Mouse (Mus musculus) spleen, adult 12 weeks (tissue): Measurements from ENCODE around the gene Zfp874a.
"Not testable (repeated sequence)": the region's sequence is repeated elsewhere in the genome, so short reads cannot be mapped to it uniquely, and the experiment has no call there.

Source experiments
- DNase-seq: peaks from one replicate; pipeline ENCODE4 v3.0.0; 2022; ENCODE audit warnings: low spot score

Gene Zfp874a

GRCm38 (mm10) chr13:67451172-67452020 lies at the start of gene Zfp874a:
Zfp874a (minus strand) TSS chr13:67451624.
- peak; percentile 76 for DNase-seq

GRCm38 (mm10) chr13:67500908-67501307 lies 49.5 kb upstream of the Zfp874a start:
- DNase-seq: no peak

GRCm38 (mm10) chr13:67500084-67500719 lies 48.8 kb upstream of the Zfp874a start, which contains the start of gene Zfp58:
Zfp58 (minus strand) TSS chr13:67500555.
- peak; percentile 59 for DNase-seq

GRCm38 (mm10) chr13:67495631-67496030 lies 44.2 kb upstream of the Zfp874a start:
- DNase-seq: no peak

GRCm38 (mm10) chr13:67484424-67484811 lies 33.0 kb upstream of the Zfp874a start:
- DNase-seq: no peak

- peak; percentile 80 for DNase-seq
Observed at GRCm38 (mm10) chr13:67483625-67484423, 32.4 kb upstream of the Zfp874a start, which contains the start of gene Zfp874b. Zfp874b (minus strand) TSS chr13:67484258.

GRCm38 (mm10) chr13:67481528-67481927 lies 30.1 kb upstream of the Zfp874a start:
- DNase-seq: no peak

GRCm38 (mm10) chr13:67469274-67469673 lies 17.9 kb upstream of the Zfp874a start:
- DNase-seq: no peak

- DNase-seq: not testable (repeated sequence)
Observed at GRCm38 (mm10) chr13:67463506-67464185, 12.2 kb upstream of the Zfp874a start.

GRCm38 (mm10) chr13:67452021-67452309 lies 541 bp upstream of the Zfp874a start:
- DNase-seq: no peak

- not testable (repeated sequence) for DNase-seq
Observed at GRCm38 (mm10) chr13:67437095-67437494, 14.3 kb downstream of the Zfp874a start.

GRCm38 (mm10) chr13:67428116-67428515 lies 23.3 kb downstream of the Zfp874a start:
- no peak for DNase-seq

- not testable (repeated sequence) for DNase-seq
Observed at GRCm38 (mm10) chr13:67425699-67426098, 25.7 kb downstream of the Zfp874a start.

- not testable (repeated sequence) for DNase-seq
Observed at GRCm38 (mm10) chr13:67422532-67422931, 28.9 kb downstream of the Zfp874a start.

- peak; percentile 33 for DNase-seq
Observed at GRCm38 (mm10) chr13:67421207-67421857, 30.1 kb downstream of the Zfp874a start, which contains the start of gene Zfp459. Zfp459 (minus strand) TSS chr13:67421418.

- DNase-seq: no peak
Observed at GRCm38 (mm10) chr13:67420558-67421206, 30.7 kb downstream of the Zfp874a start.

GRCm38 (mm10) chr13:67416811-67417210 lies 34.6 kb downstream of the Zfp874a start:
- DNase-seq: no peak

- DNase-seq: no peak
Observed at GRCm38 (mm10) chr13:67415759-67416158, 35.7 kb downstream of the Zfp874a start.

GRCm38 (mm10) chr13:67413634-67414033 lies 37.8 kb downstream of the Zfp874a start:
- not testable (repeated sequence) for DNase-seq

GRCm38 (mm10) chr13:67399183-67399903 lies 52.1 kb downstream of the Zfp874a start, which contains the start of gene Zfp429:
Zfp429 (minus strand) TSS chr13:67399819.
- DNase-seq: peak; percentile 55
